Mouse (Mus musculus): Measurements from ENCODE around the gene Adora2b.
A peak's percentile ranks its signal among the peaks of the same experiment; 100 is the strongest.
"Not testable (repeated sequence)": the region's sequence is repeated elsewhere in the genome, so short reads cannot be mapped to it uniquely, and the experiment has no call there.

Gene Adora2b

GRCm38 (mm10) chr11:62264018-62264417, 15.2 kb downstream of the Adora2b start:
- DNase-seq (ENCODE audit: low spot score): no peak

GRCm38 (mm10) chr11:62265642-62266041, 16.9 kb downstream of the Adora2b start:
- no peak for DNase-seq (ENCODE audit: low spot score)

- DNase-seq (ENCODE audit: low spot score): no peak
These were observed 17.9 kb downstream of the Adora2b start for GRCm38 (mm10) chr11:62266466-62267214.

- DNase-seq (ENCODE audit: low spot score): no peak
These were observed 19.6 kb downstream of the Adora2b start for GRCm38 (mm10) chr11:62268381-62268780.

- DNase-seq (ENCODE audit: low spot score): no peak
These were observed 20.3 kb downstream of the Adora2b start for GRCm38 (mm10) chr11:62269097-62269496.

GRCm38 (mm10) chr11:62270851-62271250, 22.1 kb downstream of the Adora2b start:
- no peak for DNase-seq (ENCODE audit: low spot score)

- DNase-seq (ENCODE audit: low spot score): no peak
These were observed 28.3 kb downstream of the Adora2b start for GRCm38 (mm10) chr11:62277086-62277485.

- peak; percentile 31 for DNase-seq (ENCODE audit: low spot score)
These were observed 29.2 kb downstream of the Adora2b start for GRCm38 (mm10) chr11:62278027-62278426.

- DNase-seq (ENCODE audit: low spot score): peak; percentile 92
These were observed 32.2 kb downstream of the Adora2b start, which contains the start of the genes Zswim7 and Ttc19 for GRCm38 (mm10) chr11:62280675-62281600. Gene Zswim7 (minus strand): TSS chr11:62281375. Gene Ttc19 (plus strand): TSS chr11:62281473.

GRCm38 (mm10) chr11:62281601-62281997, 32.8 kb downstream of the Adora2b start:
- no peak for DNase-seq (ENCODE audit: low spot score)

- not testable (repeated sequence) for DNase-seq (ENCODE audit: low spot score)
These were observed 35.2 kb downstream of the Adora2b start for GRCm38 (mm10) chr11:62284020-62284419.

- no peak for DNase-seq (ENCODE audit: low spot score)
These were observed 36.2 kb downstream of the Adora2b start for GRCm38 (mm10) chr11:62285020-62285419.

GRCm38 (mm10) chr11:62287700-62288099, 38.9 kb downstream of the Adora2b start:
- DNase-seq (ENCODE audit: low spot score): no peak

- no peak for DNase-seq (ENCODE audit: low spot score)
These were observed 45.3 kb downstream of the Adora2b start for GRCm38 (mm10) chr11:62294121-62294520.

GRCm38 (mm10) chr11:62298883-62299282, 50.1 kb downstream of the Adora2b start:
- DNase-seq (ENCODE audit: low spot score): no peak

GRCm38 (mm10) chr11:62305866-62306265, 57.1 kb downstream of the Adora2b start:
- no peak for DNase-seq (ENCODE audit: low spot score)

- no peak for DNase-seq (ENCODE audit: low spot score)
These were observed 60.5 kb downstream of the Adora2b start for GRCm38 (mm10) chr11:62309296-62309695.

- no peak for DNase-seq (ENCODE audit: low spot score)
These were observed 66.2 kb downstream of the Adora2b start for GRCm38 (mm10) chr11:62314984-62315383.

Measured in testis, postnatal 14 days (tissue).